Mouse (Mus musculus): ENCODE results near the gene Spats2l. TPM values are rescaled to one million over a fixed set of nuclear protein-coding genes. Genes with fewer than 3 reads are reported as not detected.

Gene Spats2l
- total RNA-seq, 2 experiments from 2014 or later, result 40.4 to 42.7 TPM

DNA sequence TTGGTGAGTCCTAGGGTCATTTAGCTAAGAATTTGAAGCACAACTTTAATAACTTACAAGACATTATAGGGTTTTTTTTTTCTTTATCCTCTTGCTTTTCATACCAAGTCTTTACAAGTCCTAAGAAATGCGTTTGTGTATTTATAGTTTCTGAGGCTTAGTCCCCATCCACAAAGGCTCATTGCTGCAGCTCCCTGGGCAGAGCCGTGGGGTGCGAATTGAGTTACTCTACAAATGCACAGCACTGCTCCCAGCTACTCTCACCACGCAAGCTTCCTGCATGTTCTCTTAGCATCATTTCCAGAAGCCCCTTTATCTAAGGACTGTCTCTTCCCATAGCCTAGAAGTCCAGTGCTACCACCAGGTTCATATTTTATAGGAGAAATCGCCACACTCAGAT, 175.8 kb downstream of the Spats2l start:
- no peak for DNase-seq (ENCODE audit: low spot score in 2 of 2)
- intact Hi-C loops (cut with DNase I), result loop anchor here (2.0 to 5.0 kb wide), 2 partner anchors 177 to 521 kb away; partner anchors contain the start of gene Spats2l

DNA sequence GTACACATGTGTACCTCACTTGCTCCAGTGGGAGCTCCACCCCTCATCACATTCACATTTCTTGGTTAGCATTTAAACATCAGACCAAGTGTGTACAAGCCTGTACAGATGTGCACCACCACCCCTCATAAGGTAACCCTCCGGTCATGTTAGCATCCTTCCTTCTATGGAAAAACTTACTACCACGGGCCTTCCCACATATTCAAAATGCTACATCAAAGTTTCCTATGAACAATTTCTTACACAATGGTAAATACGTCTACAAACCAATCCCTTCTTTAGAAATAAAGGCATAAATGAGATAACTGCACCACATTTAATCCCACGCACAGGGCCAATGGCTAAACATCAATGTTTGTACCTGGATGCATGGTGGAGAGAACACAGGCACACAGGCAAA, 178.5 kb downstream of the Spats2l start:
- no peak for DNase-seq (ENCODE audit: low spot score in 2 of 2)
- intact Hi-C loops (cut with DNase I), result no loop called here

DNA sequence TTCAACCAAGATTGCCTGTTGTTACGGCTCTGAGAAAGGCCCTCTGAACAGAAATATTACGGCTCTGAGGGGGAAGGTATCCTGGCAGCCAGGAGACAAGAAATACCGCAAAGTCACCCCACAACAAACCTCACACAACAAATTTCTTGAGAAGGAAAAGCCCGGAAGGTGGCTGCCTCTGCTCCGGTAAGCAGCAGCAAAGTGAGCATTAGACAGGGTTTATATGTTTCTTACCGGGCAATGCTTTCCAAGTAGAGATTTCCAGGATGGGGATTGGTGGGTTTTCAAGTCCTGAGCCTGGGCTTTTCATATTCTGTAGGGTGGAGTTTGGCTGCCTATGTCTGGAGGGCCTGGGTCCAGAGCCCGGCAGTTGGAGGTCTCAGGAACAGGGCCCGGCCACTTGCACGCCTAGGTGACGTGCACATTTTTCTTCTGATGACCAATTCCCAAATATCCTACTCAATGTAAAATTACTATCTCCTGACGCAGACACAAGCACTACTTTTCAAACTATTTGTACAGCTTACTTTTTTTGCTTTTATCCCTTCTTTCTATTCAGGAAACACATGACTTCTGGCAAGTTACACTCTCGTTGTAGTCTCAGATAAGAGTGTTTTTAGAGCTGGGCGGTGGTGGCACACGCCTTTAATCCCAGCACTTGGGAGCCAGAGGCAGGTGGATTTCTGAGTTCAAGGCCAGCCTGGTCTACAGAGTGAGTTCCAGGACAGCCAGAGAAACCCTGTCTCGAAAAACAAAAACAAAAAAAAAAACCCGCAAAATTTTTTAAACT, 179.8 kb downstream of the Spats2l start:
- DNase-seq (ENCODE audit: low spot score in 2 of 2), result no peak
- intact Hi-C loops (cut with DNase I), result no loop called here

DNA sequence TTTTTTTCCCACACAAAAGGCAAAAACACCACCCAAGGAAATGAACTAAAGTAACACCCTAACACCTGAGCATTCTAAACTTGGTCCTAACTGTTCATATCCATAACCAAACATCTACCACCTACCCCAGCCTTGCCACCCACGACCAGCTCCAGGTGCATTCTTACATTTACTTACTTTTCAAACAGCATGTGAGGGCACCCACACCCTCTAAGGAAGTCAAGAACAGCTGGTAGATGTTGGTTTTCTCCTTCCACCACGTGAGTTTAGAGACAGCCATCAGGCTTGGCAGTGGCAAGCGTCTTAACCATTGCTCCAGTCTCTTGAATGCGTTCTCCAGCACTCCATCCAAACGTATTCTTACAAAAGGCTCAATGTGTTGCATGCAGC, 180.4 kb downstream of the Spats2l start:
- intact Hi-C loops (cut with DNase I), result no loop called here
- DNase-seq (ENCODE audit: low spot score in 2 of 2), result no peak

DNA sequence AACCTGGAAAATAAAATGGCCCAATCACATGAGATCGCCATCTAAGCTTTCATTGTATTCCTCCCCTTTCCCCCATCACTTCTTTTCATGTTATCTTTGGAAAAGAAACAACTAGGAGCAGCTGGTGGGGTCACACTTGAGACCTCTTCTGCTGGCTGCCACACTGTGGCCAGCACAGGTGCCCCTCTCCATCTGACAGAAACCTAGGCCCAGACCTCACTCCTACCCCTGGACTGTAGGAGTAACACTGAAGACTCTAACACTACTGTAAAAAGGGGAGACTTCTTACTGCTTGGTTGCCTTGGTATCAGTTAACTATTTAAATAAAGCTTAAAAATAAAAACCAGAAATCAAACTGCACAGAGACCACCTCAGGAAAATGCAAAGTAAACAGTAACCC, 181.8 kb downstream of the Spats2l start:
- intact Hi-C loops (cut with DNase I), result no loop called here

DNA sequence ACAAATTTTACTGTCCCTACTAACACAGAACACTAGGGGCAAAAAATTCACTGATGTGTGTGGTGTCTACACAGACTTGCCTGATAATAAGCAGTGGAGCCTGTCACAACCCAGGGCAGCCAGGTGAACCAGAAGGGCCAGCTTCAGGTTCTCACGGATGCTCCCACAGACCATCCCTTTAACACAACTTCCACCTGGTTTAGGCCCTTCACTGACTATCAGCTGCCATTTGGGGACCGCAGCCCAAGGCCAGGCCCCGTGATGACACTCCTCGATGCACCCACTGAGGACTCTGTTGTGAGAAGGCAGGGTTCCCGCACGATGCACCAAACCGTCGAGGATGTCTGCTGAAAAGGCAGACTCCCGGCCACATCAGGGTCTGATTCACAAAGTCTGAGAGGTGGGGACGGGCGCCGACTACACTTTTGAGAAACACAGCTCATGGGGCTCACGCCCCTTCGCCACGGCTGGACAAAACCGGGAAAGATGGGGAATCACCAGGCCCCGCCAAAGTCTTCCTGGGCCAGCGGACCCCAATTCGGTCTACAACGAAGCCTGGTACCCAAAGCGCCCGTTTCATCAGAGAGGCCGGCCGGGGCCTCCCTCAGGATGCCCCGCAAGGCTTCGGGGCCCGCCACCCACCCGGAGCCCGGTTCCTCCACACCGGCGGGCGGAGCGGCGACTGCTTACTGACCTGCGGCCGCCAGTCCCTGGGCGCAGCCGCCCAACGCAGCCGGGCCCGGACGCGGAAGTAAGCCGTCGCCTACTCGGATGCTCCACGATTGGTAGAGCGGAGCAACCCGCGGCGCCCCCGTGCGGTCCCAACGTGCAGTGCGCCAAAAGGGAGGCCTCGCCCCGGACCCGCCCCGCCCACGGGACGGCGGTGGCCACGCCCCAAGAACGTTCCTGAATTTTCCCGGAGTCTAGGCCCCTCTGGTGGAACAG, 195.6 kb downstream of the Spats2l start:
- peak; percentile 94 to 96 for DNase-seq (ENCODE audit: low spot score in 2 of 2)
- intact Hi-C loops (cut with DNase I), result loop anchor here (5.0 to 10.0 kb wide), 3 partner anchors 173 to 542 kb away; no protein-coding TSS in a partner anchor

More for the DNA sequence above, 181.8 kb downstream of the Spats2l start:
- DNase-seq (ENCODE audit: low spot score in 2 of 2), result no peak

DNA sequence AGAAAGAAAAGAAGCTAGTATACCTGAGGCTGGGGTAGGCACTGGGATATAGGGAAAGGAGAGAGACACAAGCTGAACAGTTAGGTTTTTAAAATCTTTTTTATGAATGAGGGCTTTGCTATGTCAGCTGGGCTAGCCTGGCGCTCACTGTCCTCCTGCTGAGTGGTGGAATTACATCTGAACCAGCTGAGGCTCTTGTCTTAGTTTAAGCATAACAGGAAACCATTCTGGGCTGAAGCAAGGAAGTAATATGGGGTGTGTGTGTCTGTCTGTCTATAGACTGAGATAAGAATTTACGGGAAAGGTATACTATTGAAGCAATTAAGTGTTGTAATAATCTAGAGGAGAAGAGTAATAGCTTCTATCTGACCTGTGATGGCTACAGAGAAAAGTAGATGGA, 197.6 kb downstream of the Spats2l start:
- intact Hi-C loops (cut with DNase I), result loop anchor here (5.0 kb wide), 1 partner anchor 171 kb away; no protein-coding TSS in a partner anchor
- DNase-seq (ENCODE audit: low spot score in 2 of 2), result no peak

DNA sequence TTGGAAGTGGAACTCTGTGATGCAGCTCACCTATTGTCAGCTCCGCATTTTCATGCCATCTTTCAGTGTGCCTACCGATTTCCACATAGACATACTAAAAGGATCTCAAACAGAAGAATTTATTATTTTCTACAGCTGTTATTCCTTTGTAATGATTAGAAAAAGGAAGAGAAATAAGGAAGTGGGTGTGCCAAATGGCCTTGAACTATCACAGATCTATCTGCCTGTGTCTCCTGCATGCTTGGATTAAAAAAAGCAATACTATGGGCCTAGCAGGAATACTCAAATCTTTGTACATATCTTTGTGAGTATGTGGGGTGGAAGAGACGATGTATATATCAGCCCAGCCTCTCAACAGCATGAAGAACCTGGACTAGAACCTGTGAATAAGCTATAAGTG, 202.9 kb downstream of the Spats2l start:
- intact Hi-C loops (cut with DNase I), result no loop called here
- no peak for DNase-seq (ENCODE audit: low spot score in 2 of 2)

DNA sequence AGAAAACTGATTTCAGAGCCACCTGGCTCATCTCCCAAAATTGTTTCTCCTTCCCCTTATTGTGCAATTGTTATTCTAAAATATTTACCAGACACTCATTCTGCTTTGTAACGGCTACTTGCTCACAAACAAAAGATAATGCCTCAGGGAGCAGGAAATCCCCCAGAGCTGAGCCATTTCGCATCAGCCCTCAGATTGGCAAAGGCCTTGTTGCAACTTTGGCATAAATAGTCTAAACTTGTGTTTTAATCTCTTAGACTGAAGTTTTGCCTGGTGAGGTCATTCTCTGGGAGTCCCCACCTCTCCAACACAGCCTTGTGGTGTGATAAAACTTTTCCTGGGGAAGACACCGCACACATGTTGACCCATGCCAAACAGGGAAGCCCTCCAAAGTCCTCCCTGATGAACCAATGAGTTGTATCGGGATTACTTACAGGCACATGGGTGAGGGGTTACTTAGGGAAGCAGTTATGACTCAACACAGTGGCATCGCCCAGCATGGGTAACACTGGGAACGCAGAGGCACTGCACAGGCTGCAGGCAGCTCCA, 215.2 kb downstream of the Spats2l start:
- DNase-seq (ENCODE audit: low spot score in 2 of 2), result no peak
- intact Hi-C loops (cut with DNase I), result no loop called here

DNA sequence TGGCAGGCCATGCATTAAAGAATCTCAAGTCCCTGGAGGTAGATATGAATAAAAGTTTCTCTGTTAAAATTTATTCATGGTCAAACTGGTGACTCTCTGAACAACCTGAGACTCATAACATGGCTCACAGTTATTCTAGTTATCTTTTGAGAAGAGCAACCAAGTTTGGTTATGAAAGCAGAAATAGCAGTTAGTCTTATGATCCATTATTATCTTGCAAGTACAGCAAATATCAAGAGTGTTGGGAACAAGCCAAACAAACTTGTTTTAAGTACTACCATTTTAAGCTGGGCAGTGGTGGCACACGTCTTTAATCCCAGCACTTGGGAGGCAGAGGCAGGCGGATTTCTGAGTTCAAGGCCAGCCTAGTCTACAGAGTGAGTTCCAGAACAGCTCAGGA, 217.3 kb downstream of the Spats2l start:
- no peak for DNase-seq (ENCODE audit: low spot score in 2 of 2)
- intact Hi-C loops (cut with DNase I), result no loop called here

DNA sequence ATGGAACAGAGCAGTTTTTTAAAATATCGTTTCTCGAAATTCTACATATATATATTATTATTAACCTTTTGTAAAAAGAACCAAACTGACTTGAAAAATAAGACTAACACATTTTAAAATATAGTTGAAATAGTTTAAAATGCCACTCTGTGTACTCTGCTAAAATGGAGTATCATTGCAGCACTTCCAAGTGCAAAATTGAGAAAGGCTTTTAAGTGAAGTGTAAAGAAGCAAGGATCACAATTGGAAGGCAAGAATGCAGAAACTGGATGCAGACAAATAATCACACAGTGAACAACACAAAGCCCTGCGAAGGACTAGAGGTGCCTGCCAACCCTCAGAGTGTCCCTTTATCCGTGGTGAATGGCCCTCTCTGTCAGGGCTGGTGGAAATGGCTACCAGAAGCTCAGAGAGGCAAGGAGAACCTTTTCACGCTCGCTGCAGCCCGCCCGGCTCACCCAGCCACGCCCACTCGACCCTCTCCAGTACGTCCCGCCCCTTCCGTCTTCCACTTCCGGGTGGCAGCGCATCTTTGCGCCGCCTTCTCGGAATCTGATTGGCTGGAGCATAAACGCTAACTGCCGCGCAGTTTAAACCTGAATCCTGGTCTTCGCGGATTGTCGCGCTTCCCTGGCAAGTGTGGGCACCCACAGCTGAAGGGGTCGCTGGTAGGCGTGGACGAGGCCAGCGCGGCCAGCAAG, 221.6 kb downstream of the Spats2l start, which contains the start of gene Sgo2a:
Gene Sgo2a (plus strand): TSS at position 540 of the 701 bp plus-strand sequence.
- intact Hi-C loops (cut with DNase I), result no loop called here
- peak; percentile 86 to 88 for DNase-seq (ENCODE audit: low spot score in 2 of 2)

DNA sequence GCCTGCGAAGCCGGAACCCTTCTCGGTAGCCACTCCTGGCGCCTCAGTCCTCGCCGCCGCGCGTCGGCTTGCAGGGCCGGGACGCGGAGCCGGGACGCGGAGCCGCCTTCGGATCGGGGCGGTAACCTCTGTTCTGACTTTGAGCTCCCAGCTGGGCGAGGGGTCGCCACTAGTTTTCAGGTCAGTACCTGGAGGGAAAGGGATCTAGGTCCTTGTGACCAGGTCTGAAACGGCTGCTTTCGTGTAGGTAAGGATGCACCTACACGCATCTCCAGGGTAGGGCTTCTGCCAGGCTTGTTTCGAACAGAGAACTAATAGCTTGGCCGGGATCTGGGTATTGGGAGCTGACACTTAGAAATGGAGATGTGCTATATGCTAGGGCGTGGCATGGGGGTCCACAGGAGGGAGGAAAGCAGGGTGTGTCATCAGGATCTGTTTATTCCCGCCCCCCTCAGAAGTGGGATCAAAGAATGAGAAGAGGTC, 222.2 kb downstream of the Spats2l start:
- DNase-seq (ENCODE audit: low spot score in 2 of 2), result no peak
- intact Hi-C loops (cut with DNase I), result no loop called here

Other genes starting within 250 kb of the Spats2l start
- gene Sgo2a, start 221.8 kb downstream of the Spats2l start, total RNA-seq (2021), result under 1 TPM; 0.49 to 0.57 TPM
- gene Kctd18, start 244.8 kb downstream of the Spats2l start, total RNA-seq (2021), result 10 to 100 TPM; 12.6 to 22.0 TPM

Data from left cerebral cortex, postnatal 36 days (tissue).